Mouse (Mus musculus): ENCODE data around the gene Grm3.

Grm3 gene

GRCm38 (mm10) chr5:9724956-9725600 is at the start of gene Grm3:
TSS of gene Grm3 (minus strand) at chr5:9725170.
- DNase-seq (ENCODE audit: low spot score in 2 of 2), result peak in 1 of 2 experiments; percentile 8

- no peak for DNase-seq (ENCODE audit: low spot score in 2 of 2)
Observed at GRCm38 (mm10) chr5:9755751-9756150, 30.8 kb upstream of the Grm3 start.

GRCm38 (mm10) chr5:9748184-9748583 is 23.2 kb upstream of the Grm3 start:
- peak in 1 of 2 experiments; percentile 5 for DNase-seq (ENCODE audit: low spot score in 2 of 2)

GRCm38 (mm10) chr5:9744120-9744519 is 19.1 kb upstream of the Grm3 start:
- DNase-seq (ENCODE audit: low spot score in 2 of 2), result no peak

- peak; percentile 83 to 89 for DNase-seq (ENCODE audit: low spot score in 2 of 2)
Observed at GRCm38 (mm10) chr5:9725601-9726268, 765 bp upstream of the Grm3 start.

GRCm38 (mm10) chr5:9724287-9724955 is 549 bp downstream of the Grm3 start:
- peak in 1 of 2 experiments; percentile 42 for DNase-seq (ENCODE audit: low spot score in 2 of 2)

GRCm38 (mm10) chr5:9721136-9721535 is 3.8 kb downstream of the Grm3 start:
- DNase-seq (ENCODE audit: low spot score in 2 of 2), result no peak

- DNase-seq (ENCODE audit: low spot score in 2 of 2), result peak in 1 of 2 experiments; percentile 14
Observed at GRCm38 (mm10) chr5:9716295-9716694, 8.7 kb downstream of the Grm3 start.

GRCm38 (mm10) chr5:9707096-9707495 is 17.9 kb downstream of the Grm3 start:
- no peak for DNase-seq (ENCODE audit: low spot score in 2 of 2)

- no peak for DNase-seq (ENCODE audit: low spot score in 2 of 2)
Observed at GRCm38 (mm10) chr5:9703385-9704009, 21.5 kb downstream of the Grm3 start.

- DNase-seq (ENCODE audit: low spot score in 2 of 2), result no peak
Observed at GRCm38 (mm10) chr5:9702656-9703384, 22.1 kb downstream of the Grm3 start.

- no peak for DNase-seq (ENCODE audit: low spot score in 2 of 2)
Observed at GRCm38 (mm10) chr5:9692333-9692732, 32.6 kb downstream of the Grm3 start.

- no peak for DNase-seq (ENCODE audit: low spot score in 2 of 2)
Observed at GRCm38 (mm10) chr5:9690599-9691242, 34.2 kb downstream of the Grm3 start.

- no peak for DNase-seq (ENCODE audit: low spot score in 2 of 2)
Observed at GRCm38 (mm10) chr5:9690192-9690591, 34.8 kb downstream of the Grm3 start.

- DNase-seq (ENCODE audit: low spot score in 2 of 2), result no peak
Observed at GRCm38 (mm10) chr5:9683204-9683603, 41.8 kb downstream of the Grm3 start.

GRCm38 (mm10) chr5:9669002-9669401 is 56.0 kb downstream of the Grm3 start:
- no peak for DNase-seq (ENCODE audit: low spot score in 2 of 2)

GRCm38 (mm10) chr5:9663416-9663815 is 61.6 kb downstream of the Grm3 start:
- DNase-seq (ENCODE audit: low spot score in 2 of 2), result no peak

- peak; percentile 65 to 77 for DNase-seq (ENCODE audit: low spot score in 2 of 2)
Observed at GRCm38 (mm10) chr5:9661870-9662589, 62.9 kb downstream of the Grm3 start.

GRCm38 (mm10) chr5:9638612-9639011 is 86.4 kb downstream of the Grm3 start:
- no peak for DNase-seq (ENCODE audit: low spot score in 2 of 2)

GRCm38 (mm10) chr5:9627220-9627619 is 97.8 kb downstream of the Grm3 start:
- DNase-seq (ENCODE audit: low spot score in 2 of 2), result no peak

- no peak for DNase-seq (ENCODE audit: low spot score in 2 of 2)
Observed at GRCm38 (mm10) chr5:9624396-9624795, 100.6 kb downstream of the Grm3 start.
